Mouse (Mus musculus) neural tube, embryonic 10.5 days (tissue): ENCODE data around the gene Foxp1.

Source experiments
- DNase-seq: peaks from one replicate; pipeline ENCODE4 v3.0.0-alpha.2; 2017; ENCODE audit warnings: low spot score; ENCODE audit errors: extremely low spot score

Foxp1 gene

GRCm38 (mm10) chr6:99522359-99523108 is at the start of gene Foxp1:
Gene Foxp1, minus strand, starts transcription at chr6:99522721.
- peak; percentile 84 for DNase-seq

GRCm38 (mm10) chr6:99572071-99572470 is 49.5 kb upstream of the Foxp1 start:
- DNase-seq: no peak

- DNase-seq: no peak
Measured at GRCm38 (mm10) chr6:99566921-99567320, 44.4 kb upstream of the Foxp1 start.

- no peak for DNase-seq
Measured at GRCm38 (mm10) chr6:99564766-99565165, 42.2 kb upstream of the Foxp1 start.

GRCm38 (mm10) chr6:99556950-99557349 is 34.4 kb upstream of the Foxp1 start:
- DNase-seq: no peak

- DNase-seq: no peak
Measured at GRCm38 (mm10) chr6:99552816-99553215, 30.3 kb upstream of the Foxp1 start.

- DNase-seq: no peak
Measured at GRCm38 (mm10) chr6:99546416-99546815, 23.9 kb upstream of the Foxp1 start.

GRCm38 (mm10) chr6:99545437-99545836 is 22.9 kb upstream of the Foxp1 start:
- DNase-seq: no peak

GRCm38 (mm10) chr6:99541105-99541504 is 18.6 kb upstream of the Foxp1 start:
- no peak for DNase-seq

- no peak for DNase-seq
Measured at GRCm38 (mm10) chr6:99540653-99541052, 18.1 kb upstream of the Foxp1 start.

- no peak for DNase-seq
Measured at GRCm38 (mm10) chr6:99540146-99540545, 17.6 kb upstream of the Foxp1 start.

- no peak for DNase-seq
Measured at GRCm38 (mm10) chr6:99538194-99538941, 15.8 kb upstream of the Foxp1 start.

- no peak for DNase-seq
Measured at GRCm38 (mm10) chr6:99534211-99534745, 11.8 kb upstream of the Foxp1 start.

- no peak for DNase-seq
Measured at GRCm38 (mm10) chr6:99532458-99532857, 9.9 kb upstream of the Foxp1 start.

- DNase-seq: no peak
Measured at GRCm38 (mm10) chr6:99528972-99529371, 6.5 kb upstream of the Foxp1 start.

GRCm38 (mm10) chr6:99527457-99528105 is 5.1 kb upstream of the Foxp1 start:
- no peak for DNase-seq

GRCm38 (mm10) chr6:99525351-99525750 is 2.8 kb upstream of the Foxp1 start:
- no peak for DNase-seq

GRCm38 (mm10) chr6:99523679-99524370 is 1.3 kb upstream of the Foxp1 start:
- DNase-seq: no peak

- peak; percentile 88 for DNase-seq
Measured at GRCm38 (mm10) chr6:99523109-99523632, 650 bp upstream of the Foxp1 start.

- DNase-seq: peak; percentile 77
Measured at GRCm38 (mm10) chr6:99521641-99522358, 721 bp downstream of the Foxp1 start.
